33 mouse cellular contexts compared by ENCODE assay signal in the genomic region with DNA sequence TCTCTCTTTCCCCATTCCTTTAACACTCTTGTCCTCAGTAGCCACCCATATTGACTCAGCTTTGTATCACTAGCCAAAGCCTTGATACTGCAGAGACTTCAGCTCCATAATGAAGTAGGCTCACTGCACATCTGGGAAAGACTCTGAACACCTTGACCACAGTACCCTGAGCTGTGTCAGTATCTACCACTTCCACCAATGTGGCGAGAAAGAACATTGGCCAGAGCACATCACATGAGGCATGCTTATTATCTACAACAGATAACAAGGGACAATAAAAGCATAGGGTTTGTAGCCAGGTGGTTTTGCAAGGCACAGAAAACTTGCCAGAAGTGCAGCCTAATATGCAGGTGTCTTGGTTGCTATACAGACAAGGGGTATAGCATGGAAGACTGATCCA.
"Had no signal": no experiment of that assay in that cellular context is flagged by ENCODE, and none has a peak within 500 bp of the region (broad histone marks: within the 10 kb centered on the region; RNA-seq: fewer than 3 reads in every experiment).

No protein-coding gene starts in this region.

- H3K27ac ChIP-seq: heart, embryonic 10.5 days; heart, embryonic 13.5 days; heart, embryonic 15.5 days; hindbrain, embryonic 10.5 days; hindbrain, embryonic 12.5 days; hindbrain, embryonic 13.5 days; hindbrain, embryonic 14.5 days; hindbrain, embryonic 15.5 days; hindbrain, postnatal 0 days; kidney, embryonic 15.5 days; kidney, postnatal 0 days; layer of hippocampus, adult 2 months; left cerebral cortex, adult 2 months had no signal

- ATAC-seq: hindbrain, embryonic 16.5 days; hindbrain, postnatal 0 days; inflammation-experienced regulatory T-cells, adult 6 months had no signal

- H3K4me1 ChIP-seq: heart, embryonic 10.5 days; heart, embryonic 12.5 days; heart, embryonic 13.5 days; heart, embryonic 15.5 days; hindbrain, embryonic 10.5 days; hindbrain, embryonic 12.5 days; hindbrain, embryonic 13.5 days; hindbrain, embryonic 15.5 days; kidney, embryonic 15.5 days had no signal

- H3K4me2 ChIP-seq: heart, embryonic 11.5 days; heart, embryonic 12.5 days; heart, embryonic 13.5 days; heart, embryonic 15.5 days; hindbrain, embryonic 12.5 days; hindbrain, embryonic 13.5 days; hindbrain, embryonic 14.5 days; hindbrain, embryonic 15.5 days; kidney, embryonic 15.5 days had no signal

- H3K9ac ChIP-seq: heart, embryonic 12.5 days; heart, embryonic 13.5 days; heart, embryonic 15.5 days; hindbrain, embryonic 12.5 days; hindbrain, embryonic 13.5 days; hindbrain, embryonic 14.5 days; hindbrain, embryonic 15.5 days; kidney, embryonic 15.5 days had no signal

- H3K4me3 ChIP-seq: heart, embryonic 10.5 days; heart, embryonic 12.5 days; heart, embryonic 13.5 days; heart, embryonic 15.5 days; hindbrain, embryonic 10.5 days; hindbrain, embryonic 12.5 days; hindbrain, embryonic 13.5 days; hindbrain, embryonic 15.5 days; kidney, embryonic 15.5 days; layer of hippocampus, adult 2 months; left cerebral cortex, adult 2 months had no signal

- H3K27me3 ChIP-seq: heart, embryonic 12.5 days; heart, embryonic 13.5 days; heart, embryonic 15.5 days; hindbrain, embryonic 12.5 days; hindbrain, embryonic 13.5 days; hindbrain, embryonic 15.5 days; kidney, embryonic 15.5 days had no signal

- DNase-seq: heart, postnatal 10 days; heart, postnatal 14 days; heart, postnatal 36 days; heart, postnatal 4 days; kidney, adult 11 months; kidney, adult 18-20 months; kidney, adult 2 months; kidney, adult 8-10 months; kidney, adult 9 months; kidney, postnatal 10 days; kidney, postnatal 14 days; kidney, postnatal 25 days; kidney, postnatal 36 days; kidney, postnatal 4 days; layer of hippocampus, adult 9-11 months; layer of hippocampus, postnatal 36 days had no signal

- H3K36me3 ChIP-seq: heart, embryonic 10.5 days; heart, embryonic 12.5 days; heart, embryonic 13.5 days; heart, embryonic 15.5 days; hindbrain, embryonic 10.5 days; hindbrain, embryonic 12.5 days; hindbrain, embryonic 13.5 days; hindbrain, embryonic 15.5 days; kidney, embryonic 15.5 days had no signal

- H3K9me3 ChIP-seq: heart, embryonic 10.5 days; heart, embryonic 12.5 days; heart, embryonic 13.5 days; heart, embryonic 15.5 days; hindbrain, embryonic 10.5 days; hindbrain, embryonic 12.5 days; hindbrain, embryonic 13.5 days; hindbrain, embryonic 15.5 days; kidney, embryonic 15.5 days had no signal
